Mouse (Mus musculus) spleen, postnatal 10 days (tissue): ENCODE measurements at regions not wholly inside any gene's neighbourhood (a gene's known extent, or its start where the extent isn't known, plus 50 kb on each side); places are given as distances from the start of the nearest gene placed in this dataset.

Experiments
- DNase-seq, 2 experiments: peaks; one replicate each; pipeline ENCODE4 v3.0.0; 2021 to 2022; ENCODE audit warnings: low spot score in 2 of 2

- DNase-seq: no peak
Observed at GRCm38 (mm10) chr11:19073265-19073664, 54.5 kb upstream of the Meis1 start.

GRCm38 (mm10) chr11:19073887-19074564, 55.2 kb upstream of the Meis1 start:
- DNase-seq: no peak

- DNase-seq: no peak
Observed at GRCm38 (mm10) chr11:19091101-19091857, 72.5 kb upstream of the Meis1 start.

GRCm38 (mm10) chr11:19092967-19093745, 74.4 kb upstream of the Meis1 start:
- DNase-seq: no peak

- no peak for DNase-seq
Observed at GRCm38 (mm10) chr11:19093749-19094148, 75.0 kb upstream of the Meis1 start.

GRCm38 (mm10) chr11:19094183-19094582, 75.4 kb upstream of the Meis1 start:
- DNase-seq: no peak

GRCm38 (mm10) chr11:19102981-19103568, 84.3 kb upstream of the Meis1 start:
- no peak for DNase-seq

- DNase-seq: no peak
Observed at GRCm38 (mm10) chr11:19107180-19107579, 88.4 kb upstream of the Meis1 start.

- no peak for DNase-seq
Observed at GRCm38 (mm10) chr11:19109055-19109454, 90.3 kb upstream of the Meis1 start.

GRCm38 (mm10) chr11:19111916-19112575, 93.3 kb upstream of the Meis1 start:
- DNase-seq: no peak

GRCm38 (mm10) chr11:19117121-19117520, 98.3 kb upstream of the Meis1 start:
- DNase-seq: no peak

- DNase-seq: no peak
Observed at GRCm38 (mm10) chr11:19118258-19118657, 99.5 kb upstream of the Meis1 start.

GRCm38 (mm10) chr11:19119927-19120827, 101.4 kb upstream of the Meis1 start:
- no peak for DNase-seq

GRCm38 (mm10) chr11:19120871-19121270, 102.1 kb upstream of the Meis1 start:
- DNase-seq: no peak

- no peak for DNase-seq
Observed at GRCm38 (mm10) chr11:19135375-19136050, 116.7 kb upstream of the Meis1 start.

- no peak for DNase-seq
Observed at GRCm38 (mm10) chr11:19138423-19138822, 119.6 kb upstream of the Meis1 start.

GRCm38 (mm10) chr11:19138831-19139230, 120.0 kb upstream of the Meis1 start:
- DNase-seq: no peak

GRCm38 (mm10) chr11:19143267-19144000, 124.6 kb upstream of the Meis1 start:
- DNase-seq: no peak

- no peak for DNase-seq
Observed at GRCm38 (mm10) chr11:19144506-19144905, 125.7 kb upstream of the Meis1 start.
